Mouse (Mus musculus) T-helper 17 cell (primary cell): ENCODE measurements around the gene Dpp6.

ENCODE experiments used
- in situ Hi-C, 2 experiments: fragments of 300-600 bp; cut with MboI, MseI; formaldehyde crosslinking; loops; 1 replicate in 1 of 2; 2 replicates in 1 of 2; pipeline ENCODE4 v1.15.1; 2025; ENCODE audit warnings: high pct_unique_total_duplicates in 2 of 2

Dpp6 gene

DNA sequence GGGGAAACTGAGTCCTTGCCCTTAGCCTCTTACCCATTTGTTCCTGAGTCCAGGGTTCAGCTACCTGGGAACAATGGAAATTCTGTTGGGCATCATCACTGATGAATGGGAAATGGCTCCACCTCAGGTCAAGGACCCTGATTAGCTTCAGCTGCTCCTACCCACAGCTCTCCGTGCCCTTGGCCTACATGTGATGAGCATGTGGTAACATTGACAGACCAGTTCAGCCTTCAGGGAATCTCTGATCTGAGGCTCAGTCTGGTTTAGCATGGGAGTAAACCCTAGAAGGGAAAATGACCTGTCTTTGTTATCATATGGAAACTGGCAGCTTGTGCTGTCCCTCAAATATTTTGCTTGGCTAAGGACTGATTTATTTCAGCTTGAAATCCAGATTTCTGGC, 640.7 kb downstream of the Dpp6 start:
- in situ Hi-C loops: no loop called here

DNA sequence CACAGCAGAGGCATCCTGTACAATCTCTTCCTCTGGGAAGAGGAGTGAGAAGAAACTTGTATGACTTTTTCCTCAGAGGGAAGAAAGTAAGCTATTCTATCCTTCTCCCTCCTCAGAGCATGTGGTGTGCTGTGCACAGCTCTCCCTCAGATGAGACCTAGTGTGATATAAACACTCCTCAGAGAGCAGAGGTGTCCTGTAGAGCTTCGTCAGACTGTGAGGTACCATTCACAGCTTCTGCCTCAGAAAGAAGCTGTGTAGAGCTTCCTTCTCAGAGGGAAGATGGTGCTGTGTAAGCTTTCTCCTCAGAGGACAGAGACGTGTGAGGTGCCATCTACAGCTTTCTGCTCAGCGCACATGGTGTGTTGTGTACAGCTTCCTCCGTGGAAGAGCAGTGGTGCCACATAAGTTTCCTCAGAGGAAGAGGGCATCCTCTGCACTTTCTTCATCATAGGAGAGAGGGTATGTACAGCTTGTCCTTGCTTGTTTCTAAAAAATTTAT, 658.0 kb downstream of the Dpp6 start:
- in situ Hi-C loops: no loop called here

- in situ Hi-C loops: no loop called here
Measured at GRCm38 (mm10) chr5:27481706-27482105, 664.7 kb downstream of the Dpp6 start.

GRCm38 (mm10) chr5:27486138-27486537, 669.1 kb downstream of the Dpp6 start:
- in situ Hi-C loops: no loop called here

- in situ Hi-C loops: no loop called here
Measured at GRCm38 (mm10) chr5:27490942-27491341, 673.9 kb downstream of the Dpp6 start.

GRCm38 (mm10) chr5:27501338-27501737, 684.3 kb downstream of the Dpp6 start, which contains the start of gene Speer4b:
TSS of gene Speer4b (minus strand) at chr5:27501438.
- in situ Hi-C loops: loop anchor here in 1 of 2 experiments (5.0 kb wide), 1 partner anchor 1499 kb away; the partner anchor contains the start of gene Gm1979

- in situ Hi-C loops: no loop called here
Measured at GRCm38 (mm10) chr5:27518716-27519115, 701.7 kb downstream of the Dpp6 start.

GRCm38 (mm10) chr5:27526906-27527305, 709.9 kb downstream of the Dpp6 start:
- in situ Hi-C loops: no loop called here

DNA sequence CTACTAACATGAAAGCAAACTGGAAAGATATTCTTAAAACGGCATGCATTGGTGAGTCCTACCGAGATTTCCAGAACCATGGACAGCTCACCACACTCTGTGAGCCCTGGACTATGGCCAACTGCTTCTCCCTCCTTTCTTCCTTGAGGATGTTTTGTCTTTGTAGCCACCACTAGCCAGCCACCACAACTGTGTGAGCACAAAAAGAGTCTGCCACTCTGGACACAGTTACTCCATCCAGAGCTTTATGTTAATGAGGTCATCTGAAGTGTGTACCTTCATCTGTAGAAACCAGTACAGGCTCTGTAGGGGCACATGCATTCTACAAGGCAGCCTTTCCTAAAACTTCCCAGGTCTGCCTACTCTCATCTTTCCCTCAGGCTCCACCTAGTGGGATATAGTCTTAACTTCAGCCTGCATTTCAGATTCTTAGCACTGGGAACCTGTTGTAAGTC, 727.8 kb downstream of the Dpp6 start:
- in situ Hi-C loops: no loop called here

- in situ Hi-C loops: no loop called here
Measured at GRCm38 (mm10) chr5:27549291-27549690, 732.3 kb downstream of the Dpp6 start.

DNA sequence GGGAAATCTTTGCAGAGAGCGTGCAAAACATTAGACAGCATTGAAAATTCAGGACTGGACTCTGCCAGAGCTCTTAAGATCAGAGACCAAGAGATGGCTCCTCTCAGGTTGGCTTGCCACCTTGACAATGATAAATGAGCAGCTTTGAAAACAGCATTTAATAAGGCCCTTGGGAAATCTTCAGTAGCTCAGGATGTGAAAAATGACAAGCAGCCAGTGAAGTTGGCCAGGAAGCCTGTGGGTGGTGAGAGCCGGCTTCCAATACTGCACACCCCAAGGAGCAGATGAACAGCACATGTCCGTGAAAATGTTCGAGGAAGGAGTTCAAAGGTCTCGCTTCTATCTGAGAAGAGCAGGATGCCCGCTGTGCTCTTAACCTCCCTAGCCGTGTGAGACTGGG, 748.7 kb downstream of the Dpp6 start:
- in situ Hi-C loops: no loop called here

GRCm38 (mm10) chr5:27587970-27588758, 771.2 kb downstream of the Dpp6 start:
- in situ Hi-C loops: no loop called here

DNA sequence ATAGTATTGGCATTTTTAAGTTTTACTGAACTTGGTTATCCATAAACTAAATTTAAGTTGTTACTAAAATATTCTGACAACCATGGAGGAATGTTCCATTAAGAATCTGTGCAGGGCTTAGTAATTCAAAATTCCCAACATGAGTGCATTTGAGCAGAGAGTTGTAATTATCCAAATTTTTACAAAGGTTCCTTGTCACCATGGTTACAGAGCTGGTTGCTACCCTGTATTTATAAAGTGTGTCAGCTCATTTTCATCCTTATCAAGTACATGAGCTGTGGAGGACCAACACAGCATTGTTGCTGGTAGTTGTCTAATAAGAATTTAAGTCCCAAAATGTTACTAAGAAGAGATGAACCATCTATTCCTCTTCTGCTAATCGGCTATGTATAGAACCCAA, 787.1 kb downstream of the Dpp6 start:
- in situ Hi-C loops: no loop called here

DNA sequence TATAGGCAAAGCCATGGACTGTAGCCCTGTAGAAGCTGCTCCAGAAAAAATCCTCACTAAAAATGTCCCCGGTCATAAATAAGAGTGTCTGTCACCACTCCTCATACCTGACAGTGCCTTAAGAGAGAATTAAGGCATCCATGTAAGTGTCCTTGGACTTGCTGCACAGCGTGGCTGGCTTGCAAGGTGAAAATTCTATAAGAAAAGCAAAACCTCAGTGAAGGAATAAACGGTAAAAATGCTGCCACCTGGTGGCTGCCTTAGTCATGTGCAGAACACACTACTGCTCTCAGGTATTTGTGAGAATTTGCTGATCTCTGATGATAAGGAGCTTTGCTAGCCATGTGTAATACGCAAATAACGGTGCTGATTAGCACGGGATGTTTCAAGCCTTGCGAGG, 798.8 kb downstream of the Dpp6 start:
- in situ Hi-C loops: loop anchor here (5.0 to 10.0 kb wide), 2 partner anchors 538 to 1771 kb away; no protein-coding TSS in a partner anchor

DNA sequence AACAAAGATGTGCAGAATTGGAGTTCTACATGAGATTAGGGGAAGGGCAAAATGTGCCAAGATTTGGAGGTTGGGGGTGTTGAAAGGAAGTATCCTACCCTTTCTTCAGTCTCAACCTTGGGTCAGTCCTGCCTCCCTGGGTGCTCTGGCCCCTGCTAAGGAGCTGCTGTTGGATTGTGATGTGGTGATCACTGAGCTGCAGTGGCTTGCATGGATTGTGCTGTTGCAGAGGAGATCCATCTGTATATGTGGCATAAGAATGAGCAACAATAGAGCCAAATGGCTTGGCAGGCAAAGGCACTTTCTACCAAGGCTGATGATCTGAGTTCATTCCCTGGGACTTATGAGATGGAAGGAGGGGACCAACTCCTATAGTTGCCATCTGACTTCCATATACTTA, 804.8 kb downstream of the Dpp6 start:
- in situ Hi-C loops: no loop called here

- in situ Hi-C loops: no loop called here
Measured at GRCm38 (mm10) chr5:27623876-27624275, 806.9 kb downstream of the Dpp6 start.

DNA sequence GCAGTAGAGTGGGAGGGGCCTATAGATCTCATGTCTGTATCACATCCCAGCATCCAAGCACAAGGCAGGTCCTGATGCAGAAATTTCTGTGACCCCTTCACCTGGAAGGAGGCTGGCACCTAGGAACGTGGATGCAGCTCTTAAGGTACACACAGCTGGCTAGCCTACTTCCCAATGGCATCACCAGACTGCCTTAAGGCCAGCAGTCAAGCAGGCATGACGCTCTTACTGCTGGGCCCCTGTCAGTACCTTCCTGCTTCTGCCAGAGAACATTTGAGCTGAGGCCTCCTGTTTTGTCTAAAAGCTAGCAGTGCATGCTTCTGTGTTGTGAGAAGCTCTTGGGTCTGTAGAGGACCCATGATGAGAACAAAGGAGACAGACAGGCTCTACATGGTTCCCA, 815.1 kb downstream of the Dpp6 start:
- in situ Hi-C loops: loop anchor here in 1 of 2 experiments (10.0 kb wide), 1 partner anchor 477 kb away; no protein-coding TSS in a partner anchor

- in situ Hi-C loops: loop anchor here in 1 of 2 experiments (10.0 kb wide), 1 partner anchor 481 kb away; no protein-coding TSS in a partner anchor
Measured at GRCm38 (mm10) chr5:27635941-27636340, 818.9 kb downstream of the Dpp6 start.

- in situ Hi-C loops: no loop called here
Measured at GRCm38 (mm10) chr5:27641876-27642275, 824.9 kb downstream of the Dpp6 start.

- in situ Hi-C loops: no loop called here
Measured at GRCm38 (mm10) chr5:27651879-27652814, 835.1 kb downstream of the Dpp6 start.

GRCm38 (mm10) chr5:27656101-27656500, 839.1 kb downstream of the Dpp6 start:
- in situ Hi-C loops: no loop called here

GRCm38 (mm10) chr5:27657672-27658071, 840.7 kb downstream of the Dpp6 start:
- in situ Hi-C loops: no loop called here
